Mouse (Mus musculus): ENCODE results near the gene Gm17359.

Gene Gm17359

GRCm38 (mm10) chr3:79349311-79349710, 12.8 kb downstream of the Gm17359 start:
- DNase-seq (ENCODE audit: low spot score in 2 of 2) = no peak

GRCm38 (mm10) chr3:79358721-79359120, 22.3 kb downstream of the Gm17359 start:
- no peak for DNase-seq (ENCODE audit: low spot score in 2 of 2)

GRCm38 (mm10) chr3:79360317-79361101, 24.0 kb downstream of the Gm17359 start:
- no peak for DNase-seq (ENCODE audit: low spot score in 2 of 2)

GRCm38 (mm10) chr3:79366098-79366497, 29.6 kb downstream of the Gm17359 start:
- DNase-seq (ENCODE audit: low spot score in 2 of 2) = no peak

- DNase-seq (ENCODE audit: low spot score in 2 of 2) = no peak
Observed at GRCm38 (mm10) chr3:79368306-79368705, 31.8 kb downstream of the Gm17359 start.

- DNase-seq (ENCODE audit: low spot score in 2 of 2) = no peak
Observed at GRCm38 (mm10) chr3:79370385-79370929, 34.0 kb downstream of the Gm17359 start.

- no peak for DNase-seq (ENCODE audit: low spot score in 2 of 2)
Observed at GRCm38 (mm10) chr3:79371506-79372195, 35.2 kb downstream of the Gm17359 start.

- no peak for DNase-seq (ENCODE audit: low spot score in 2 of 2)
Observed at GRCm38 (mm10) chr3:79373930-79374329, 37.5 kb downstream of the Gm17359 start.

GRCm38 (mm10) chr3:79378086-79378485, 41.6 kb downstream of the Gm17359 start:
- no peak for DNase-seq (ENCODE audit: low spot score in 2 of 2)

GRCm38 (mm10) chr3:79379255-79379836, 42.9 kb downstream of the Gm17359 start:
- no peak for DNase-seq (ENCODE audit: low spot score in 2 of 2)

GRCm38 (mm10) chr3:79379873-79380595, 43.6 kb downstream of the Gm17359 start:
- no peak for DNase-seq (ENCODE audit: low spot score in 2 of 2)

- no peak for DNase-seq (ENCODE audit: low spot score in 2 of 2)
Observed at GRCm38 (mm10) chr3:79381398-79381797, 44.9 kb downstream of the Gm17359 start.

- DNase-seq (ENCODE audit: low spot score in 2 of 2) = no peak
Observed at GRCm38 (mm10) chr3:79385434-79386029, 49.1 kb downstream of the Gm17359 start.

GRCm38 (mm10) chr3:79389081-79389480, 52.6 kb downstream of the Gm17359 start:
- no peak for DNase-seq (ENCODE audit: low spot score in 2 of 2)

GRCm38 (mm10) chr3:79400552-79400951, 64.1 kb downstream of the Gm17359 start:
- no peak for DNase-seq (ENCODE audit: low spot score in 2 of 2)

GRCm38 (mm10) chr3:79402056-79402455, 65.6 kb downstream of the Gm17359 start:
- no peak for DNase-seq (ENCODE audit: low spot score in 2 of 2)

- no peak for DNase-seq (ENCODE audit: low spot score in 2 of 2)
Observed at GRCm38 (mm10) chr3:79408546-79408945, 72.1 kb downstream of the Gm17359 start.

- no peak for DNase-seq (ENCODE audit: low spot score in 2 of 2)
Observed at GRCm38 (mm10) chr3:79409927-79410628, 73.6 kb downstream of the Gm17359 start.

GRCm38 (mm10) chr3:79410629-79410995, 74.2 kb downstream of the Gm17359 start:
- DNase-seq (ENCODE audit: low spot score in 2 of 2) = no peak

- DNase-seq (ENCODE audit: low spot score in 2 of 2) = no peak
Observed at GRCm38 (mm10) chr3:79411666-79412065, 75.2 kb downstream of the Gm17359 start.

- no peak for DNase-seq (ENCODE audit: low spot score in 2 of 2)
Observed at GRCm38 (mm10) chr3:79413492-79413891, 77.0 kb downstream of the Gm17359 start.
